Mouse (Mus musculus) G1E (cell line): ENCODE results near the gene Ttll8. TPM values are rescaled to one million over a fixed set of nuclear protein-coding genes. Genes with fewer than 3 reads are reported as not detected.

ENCODE experiments used
- ATAC-seq: 2 replicates; pipeline ENCODE4 v1.8.0; 2016; ENCODE audit warnings: mild to moderate bottlenecking; ENCODE audit not compliant: insufficient number of reproducible peaks, poor library complexity, low FRiP score, severe bottlenecking; ENCODE audit errors: extremely low read depth
- DNase-seq: peaks from one replicate; pipeline ENCODE4 v3.0.0; 2012; ENCODE audit warnings: low spot score
- H3K27me3 ChIP-seq: 2 replicates; pipeline ENCODE4 v1.6.1; 2012; ENCODE audit warnings: mild to moderate bottlenecking, low read length, inconsistent platforms; ENCODE audit not compliant: insufficient read depth
- H3K36me3 ChIP-seq: replicated peaks from 2 replicates; pipeline ENCODE3; 2012; ENCODE audit warnings: mild to moderate bottlenecking, inconsistent platforms
- H3K4me1 ChIP-seq: 2 replicates; pipeline ENCODE4 v1.6.1; 2012; ENCODE audit warnings: low read depth, low read length, inconsistent platforms, mixed read lengths; ENCODE audit not compliant: insufficient read depth
- H3K4me3 ChIP-seq: 2 replicates; pipeline ENCODE4 v1.5.1; 2012; ENCODE audit warnings: low read depth, mild to moderate bottlenecking, inconsistent platforms, low read length, moderate library complexity, mixed read lengths
- H3K9me3 ChIP-seq: replicated peaks from 2 replicates; pipeline ENCODE4 v1.6.1; 2012; ENCODE audit warnings: inconsistent platforms
- CTCF ChIP-seq: IDR thresholded peaks from 2 replicates; pipeline ENCODE4 v1.5.1; 2012; ENCODE audit warnings: low read depth, low read length, inconsistent platforms, mixed read lengths
- GATA1 ChIP-seq: IDR thresholded peaks from 2 replicates; pipeline ENCODE4 v1.6.1; 2012; ENCODE audit warnings: borderline replicate concordance, low read length, inconsistent platforms, mixed read lengths
- GATA2 ChIP-seq: IDR thresholded peaks from 2 replicates; pipeline ENCODE4 v1.6.1; 2012; ENCODE audit warnings: low read depth, low read length, inconsistent platforms, borderline replicate concordance
- POLR2AphosphoS5 ChIP-seq: IDR thresholded peaks from 2 replicates; pipeline ENCODE4 v1.6.1; 2012; ENCODE audit warnings: low read depth, low read length, inconsistent platforms; ENCODE audit not compliant: insufficient replicate concordance
- TAL1 ChIP-seq: conservative IDR thresholded peaks from 2 replicates; pipeline ENCODE4 v1.6.1; 2012; ENCODE audit warnings: low read depth, low read length, inconsistent platforms, mixed read lengths
- polyA plus RNA-seq: library from polyadenylated mRNA; stranded (reverse); fragments of >175 nt; gene quantifications from 2 replicates; pipeline ENCODE4 v1.2.3, GENCODE M21; 2012
- total RNA-seq, 2 experiments: library from RNA; stranded (forward) in 1 of 2; stranded (reverse) in 1 of 2; fragments of 200-1000 nt in 1 of 2; fragments of >200 nt in 1 of 2; fragmentation: Nextera tagmentation in 1 of 2; gene quantifications; 2 replicates each; pipeline ENCODE4 v1.2.3; 2014 to 2017

Ttll8 gene
- total and polyA plus RNA-seq, 3 experiments, result 0.49 TPM; not detected in 2

GRCm38 (mm10) chr15:88955342-88955741, 1.1 kb upstream of the Ttll8 start:
- ATAC-seq (no peak), DNase-seq (no peak)
- Histone ChIP-seq H3K36me3 (no peaks in the 10 kb centered on the region), H3K4me1 (no peaks in the 10 kb centered on the region), H3K27me3 (no peaks in the 10 kb centered on the region; the same call in 1 of the 2 replicates), H3K9me3 (no peaks in the 10 kb centered on the region), H3K4me3 (no peak overlapping the region)
- TF ChIP-seq GATA1 (no peak), CTCF (no peak), GATA2 (no peak), TAL1 (no peak), POLR2AphosphoS5 (no peak)

- TF ChIP-seq GATA2, result no peak
- TF ChIP-seq POLR2AphosphoS5, result no peak
- TF ChIP-seq CTCF, result no peak
- TF ChIP-seq TAL1, result no peak
- no peak for TF ChIP-seq GATA1
- Histone ChIP-seq H3K4me1 (no peaks in the 10 kb centered on the region), H3K9me3 (no peaks in the 10 kb centered on the region), H3K4me3 (no peak overlapping the region), H3K36me3 (no peaks in the 10 kb centered on the region), H3K27me3 (no peaks in the 10 kb centered on the region; the same call in 1 of the 2 replicates)
- ATAC-seq, result no peak
- DNase-seq, result no peak
Measured at GRCm38 (mm10) chr15:88951246-88951645, 3.0 kb downstream of the Ttll8 start.

GRCm38 (mm10) chr15:88946851-88947250, 7.4 kb downstream of the Ttll8 start:
- Histone ChIP-seq H3K27me3 (no peaks in the 10 kb centered on the region), H3K4me3 (no peak overlapping the region), H3K4me1 (no peaks in the 10 kb centered on the region), H3K9me3 (no peaks in the 10 kb centered on the region), H3K36me3 (no peaks in the 10 kb centered on the region)
- no peak for DNase-seq
- no peak for ATAC-seq
- TF ChIP-seq TAL1 (no peak), POLR2AphosphoS5 (no peak), GATA1 (no peak), GATA2 (no peak), CTCF (no peak)

- TF ChIP-seq GATA1 (no peak), CTCF (no peak), POLR2AphosphoS5 (no peak), TAL1 (no peak), GATA2 (no peak)
- DNase-seq (no peak), ATAC-seq (no peak)
- H3K4me3 ChIP-seq, result no peak overlapping the region
- H3K27me3 ChIP-seq, result no peaks in the 10 kb centered on the region; the same call in 1 of the 2 replicates
- no peaks in the 10 kb centered on the region for H3K36me3 ChIP-seq
- no peaks in the 10 kb centered on the region for H3K9me3 ChIP-seq
- no peaks in the 10 kb centered on the region for H3K4me1 ChIP-seq
Measured at GRCm38 (mm10) chr15:88943896-88944551, 10.2 kb downstream of the Ttll8 start.

- TF ChIP-seq GATA2 (no peak), CTCF (no peak), POLR2AphosphoS5 (no peak), TAL1 (no peak), GATA1 (no peak)
- Histone ChIP-seq H3K27me3 (no peaks in the 10 kb centered on the region; the same call in 1 of the 2 replicates), H3K9me3 (no peaks in the 10 kb centered on the region), H3K36me3 (no peaks in the 10 kb centered on the region), H3K4me1 (no peaks in the 10 kb centered on the region), H3K4me3 (no peak overlapping the region)
- ATAC-seq, result no peak
- DNase-seq, result no peak
Measured at GRCm38 (mm10) chr15:88942783-88943182, 11.4 kb downstream of the Ttll8 start.

- ATAC-seq (no peak), DNase-seq (no peak)
- Histone ChIP-seq H3K9me3 (no peaks in the 10 kb centered on the region), H3K4me1 (no peaks in the 10 kb centered on the region), H3K36me3 (no peaks in the 10 kb centered on the region), H3K4me3 (no peak overlapping the region), H3K27me3 (no peaks in the 10 kb centered on the region; the same call in 1 of the 2 replicates)
- no peak for TF ChIP-seq GATA2
- no peak for TF ChIP-seq CTCF
- TF ChIP-seq GATA1, result no peak
- no peak for TF ChIP-seq POLR2AphosphoS5
- TF ChIP-seq TAL1, result no peak
Measured at GRCm38 (mm10) chr15:88937291-88937650, 16.9 kb downstream of the Ttll8 start.
